Mouse (Mus musculus): ENCODE measurements around the gene Fbxw8. TPM values are rescaled to one million over a fixed set of nuclear protein-coding genes. Genes with fewer than 3 reads are reported as not detected.

The Fbxw8 gene
- polyA plus RNA-seq, 1 experiment from 2014 or later, result 30.1 TPM

DNA sequence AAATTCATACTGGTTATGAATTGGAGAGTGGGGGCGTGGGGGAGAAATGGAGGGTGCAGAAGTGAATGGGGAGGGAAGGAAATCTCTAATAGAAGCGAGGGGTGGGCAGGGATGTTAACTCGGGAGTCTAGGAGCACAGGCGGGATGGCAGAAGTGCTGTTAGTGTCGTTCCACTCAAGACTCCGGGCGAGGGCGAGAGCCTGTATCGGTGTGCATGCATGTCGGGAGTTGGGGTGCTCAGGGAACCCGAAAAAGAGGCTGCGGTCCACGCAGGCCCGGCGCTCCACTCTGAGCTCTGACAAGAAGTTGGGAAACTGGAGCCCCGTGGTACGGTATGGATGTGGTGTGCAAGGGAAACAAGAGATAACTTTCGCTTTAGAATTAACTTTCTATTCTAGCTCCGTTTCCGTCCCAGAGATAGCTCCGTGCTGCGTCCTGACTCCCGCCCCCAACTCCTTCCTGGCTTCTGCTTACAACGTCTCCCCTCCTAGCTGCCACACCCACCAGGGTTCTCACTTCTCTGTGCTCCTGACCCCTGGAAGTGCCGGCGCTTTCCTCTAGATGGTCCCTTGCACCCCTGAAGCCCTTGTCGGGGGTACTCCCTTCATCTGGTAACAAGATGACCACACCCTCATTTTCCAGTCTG is 16.9 kb upstream of the Fbxw8 start:
- Histone ChIP-seq H3K9ac (no peak overlapping the region), H3K36me3 (no peaks in the 10 kb centered on the region), H3K4me1 (peaks cover 34% of the 10 kb centered on the region), H3K4me3 (peak overlapping the region; percentile 38), H3K27ac (no peak overlapping the region), H3K4me2 (replicated peaks) (peak overlapping the region; percentile 63), H3K9me3 (0 out of 2 replicates have a peak, but pooled peaks cover 4% of the 10 kb centered on the region), H3K27me3 (peaks cover 92% of the 10 kb centered on the region)
- ATAC-seq (ENCODE audit: low FRiP score, low read depth), result no peak
- 1% methylated on average over 27 of the region's 27 CpGs for WGBS

- under 1% methylated on average over 35 of the region's 36 CpGs for WGBS
- Histone ChIP-seq H3K9ac (no peak overlapping the region), H3K9me3 (0 out of 2 replicates have a peak, but pooled peaks cover 4% of the 10 kb centered on the region)
Observed at GRCm38 (mm10) chr5:118171665-118172064, 16.4 kb upstream of the Fbxw8 start.

DNA sequence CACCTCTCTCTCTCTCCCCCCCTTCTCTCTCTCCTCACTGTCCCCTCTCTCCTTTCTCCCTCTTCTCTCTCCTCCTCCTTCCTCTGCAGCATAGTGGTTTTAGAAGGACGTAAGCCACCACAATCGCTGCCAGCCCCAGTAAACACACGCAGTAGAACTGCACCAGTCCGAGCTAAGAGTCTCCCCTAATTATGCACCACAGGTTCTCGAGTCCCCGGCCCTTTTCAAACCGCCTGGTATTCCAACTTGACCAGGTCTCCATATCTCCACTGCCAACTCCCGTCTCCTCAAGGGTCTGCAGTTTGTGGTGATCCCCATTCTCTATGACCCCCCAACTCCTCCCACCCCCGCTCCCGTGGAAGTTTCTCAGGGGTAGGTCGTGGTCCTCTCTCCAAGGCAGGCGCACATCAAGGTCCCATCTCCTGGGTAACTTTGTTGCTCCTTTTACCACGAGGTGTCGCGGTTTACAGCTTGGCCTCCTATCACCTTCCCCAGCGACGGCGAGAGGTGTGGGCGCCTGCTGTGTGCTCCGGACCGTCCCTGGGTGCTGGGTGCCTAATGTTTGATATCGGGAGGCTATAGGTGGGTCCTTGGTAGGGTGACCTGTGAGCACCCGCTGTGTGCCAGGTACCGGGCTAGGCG is 15.7 kb upstream of the Fbxw8 start:
- peak overlapping the region; percentile 38 for H3K4me3 ChIP-seq

More at GRCm38 (mm10) chr5:118171665-118172064, 16.4 kb upstream of the Fbxw8 start:
- Histone ChIP-seq H3K4me3 (peak overlapping the region; percentile 38), H3K4me2 (replicated peaks) (peak overlapping the region; percentile 63), H3K36me3 (no peaks in the 10 kb centered on the region), H3K4me1 (peaks cover 34% of the 10 kb centered on the region), H3K27me3 (peaks cover 93% of the 10 kb centered on the region), H3K27ac (no peak overlapping the region)
- no peak for ATAC-seq (ENCODE audit: low FRiP score, low read depth)

DNA sequence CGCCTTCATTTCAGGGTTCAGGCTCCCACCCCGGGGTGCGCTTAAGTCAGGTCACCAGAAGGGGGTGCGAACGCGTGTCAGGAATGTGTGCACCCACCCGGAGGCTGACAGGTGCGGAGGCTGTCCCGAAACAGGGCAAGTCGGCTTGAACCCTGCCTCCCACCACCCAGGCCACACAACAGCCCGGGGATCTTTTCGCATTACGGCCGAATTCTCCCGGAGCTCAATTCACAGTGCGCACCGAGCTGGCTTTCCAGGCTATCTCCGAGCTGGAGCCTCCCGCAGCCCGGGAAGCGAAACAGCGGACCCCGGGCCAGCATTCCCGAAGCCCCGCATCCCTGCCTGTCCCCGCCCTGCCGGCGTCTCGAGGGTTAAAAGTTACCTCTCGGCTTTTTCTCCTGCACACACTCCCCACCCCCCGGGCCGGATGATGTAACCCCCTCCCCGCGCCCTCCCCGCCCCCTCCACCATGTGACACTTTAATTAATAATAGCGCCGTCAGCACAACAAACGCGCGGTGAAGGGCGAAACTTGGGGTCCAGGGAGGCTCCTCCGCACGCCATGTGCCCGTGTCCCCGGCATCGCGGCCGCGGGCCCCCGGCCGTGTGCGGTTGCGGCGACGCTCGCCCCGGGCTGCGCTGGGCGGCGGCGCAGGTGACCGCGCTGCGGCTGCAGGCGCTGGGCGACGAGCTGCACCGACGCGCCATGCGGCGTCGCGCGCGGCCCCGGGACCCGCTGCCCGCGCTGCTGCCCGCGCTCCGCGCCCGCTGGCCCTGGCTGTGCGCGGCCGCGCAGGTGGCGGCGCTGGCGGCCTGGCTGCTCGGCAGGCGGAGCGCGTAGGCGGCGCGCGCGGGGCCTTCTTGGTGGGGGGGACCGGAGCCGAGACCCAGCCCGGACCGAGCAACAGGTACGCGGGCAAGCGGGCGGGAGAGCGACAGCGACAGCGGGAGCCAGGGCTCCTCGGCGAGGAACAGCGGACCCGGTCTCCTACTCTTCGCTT is 14.3 kb upstream of the Fbxw8 start:
- Histone ChIP-seq H3K9ac (peak overlapping the region; percentile 65), H3K9me3 (no peaks in the 10 kb centered on the region), H3K4me2 (replicated peaks) (peak overlapping the region; percentile 99), H3K27me3 (peaks cover 98% of the 10 kb centered on the region), H3K4me1 (peaks cover 30% of the 10 kb centered on the region), H3K27ac (no peak overlapping the region), H3K36me3 (no peaks in the 10 kb centered on the region), H3K4me3 (peak overlapping the region; percentile 56)
- under 1% methylated on average over 108 of the region's 117 CpGs for WGBS
- ATAC-seq (ENCODE audit: low FRiP score, low read depth), result peak; percentile 54; the same call in 1 of the 2 replicates

More for the DNA sequence above, 15.7 kb upstream of the Fbxw8 start:
- no peaks in the 10 kb centered on the region for H3K36me3 ChIP-seq
- under 1% methylated on average over 25 of the region's 25 CpGs for WGBS
- H3K9ac ChIP-seq, result no peak overlapping the region
- H3K9me3 ChIP-seq, result 0 out of 2 replicates have a peak, but pooled peaks cover 4% of the 10 kb centered on the region
- no peak overlapping the region for H3K27ac ChIP-seq
- ATAC-seq (ENCODE audit: low FRiP score, low read depth), result no peak
- H3K4me2 ChIP-seq (replicated peaks), result peak overlapping the region; percentile 63
- H3K4me1 ChIP-seq, result peaks cover 34% of the 10 kb centered on the region
- peaks cover 97% of the 10 kb centered on the region for H3K27me3 ChIP-seq

- H3K27me3 ChIP-seq, result peaks cover 94% of the 10 kb centered on the region
- H3K9me3 ChIP-seq, result no peaks in the 10 kb centered on the region
- no peaks in the 10 kb centered on the region for H3K36me3 ChIP-seq
- no peak overlapping the region for H3K27ac ChIP-seq
- H3K4me1 ChIP-seq, result peaks cover 25% of the 10 kb centered on the region
- H3K9ac ChIP-seq, result no peak overlapping the region
- ATAC-seq (ENCODE audit: low FRiP score, low read depth), result no peak
- H3K4me3 ChIP-seq, result no peak overlapping the region
- no peak overlapping the region for H3K4me2 ChIP-seq (replicated peaks)
- 58% methylated on average over 8 of the region's 8 CpGs for WGBS
Observed at GRCm38 (mm10) chr5:118167561-118167995, 12.3 kb upstream of the Fbxw8 start.

- H3K4me1 ChIP-seq, result peaks cover 7% of the 10 kb centered on the region
- H3K36me3 ChIP-seq, result no peaks in the 10 kb centered on the region
- no peaks in the 10 kb centered on the region for H3K9me3 ChIP-seq
- ATAC-seq (ENCODE audit: low FRiP score, low read depth), result no peak
- H3K27me3 ChIP-seq, result peaks cover 94% of the 10 kb centered on the region
- no peak overlapping the region for H3K27ac ChIP-seq
- H3K9ac ChIP-seq, result no peak overlapping the region
- H3K4me2 ChIP-seq (replicated peaks), result no peak overlapping the region
- no peak overlapping the region for H3K4me3 ChIP-seq
Observed at GRCm38 (mm10) chr5:118165462-118165861, 10.2 kb upstream of the Fbxw8 start.

DNA sequence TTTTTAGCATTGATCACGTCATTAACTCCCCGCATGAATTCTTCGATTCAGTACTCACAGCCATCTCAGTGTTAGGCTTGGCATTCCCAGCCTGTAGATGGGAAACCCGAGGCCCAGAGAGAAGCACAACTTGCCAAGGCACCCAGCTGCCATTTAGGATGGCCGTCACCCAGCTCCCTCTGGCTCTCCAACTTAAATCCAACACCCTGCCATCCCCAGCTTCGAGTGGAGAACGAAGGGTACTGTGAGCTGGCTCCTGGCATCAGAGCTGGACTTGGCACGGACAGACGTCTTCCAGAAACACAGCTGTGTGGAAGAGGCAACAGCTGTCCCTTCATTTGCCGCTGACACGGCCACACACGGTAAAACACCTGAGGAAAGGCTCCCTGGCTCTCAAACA is 9.3 kb upstream of the Fbxw8 start, which contains the start of gene Hrk:
Hrk (plus strand) TSS at position 68 of the 400 bp plus-strand sequence.
- WGBS, result 73% methylated on average over 12 of the region's 12 CpGs
- Histone ChIP-seq H3K27me3 (peaks cover 94% of the 10 kb centered on the region), H3K4me2 (replicated peaks) (no peak within 1 kb of the TSS), H3K4me3 (no peak within 1 kb of the TSS), H3K4me1 (peaks cover 6% of the 10 kb centered on the region; the same call in 1 of the 2 replicates), H3K36me3 (no peaks in the 10 kb centered on the region), H3K9me3 (no peaks in the 10 kb centered on the region), H3K27ac (no peak within 1 kb of the TSS), H3K9ac (no peak within 1 kb of the TSS)
- ATAC-seq (ENCODE audit: low FRiP score, low read depth), result no peak

DNA sequence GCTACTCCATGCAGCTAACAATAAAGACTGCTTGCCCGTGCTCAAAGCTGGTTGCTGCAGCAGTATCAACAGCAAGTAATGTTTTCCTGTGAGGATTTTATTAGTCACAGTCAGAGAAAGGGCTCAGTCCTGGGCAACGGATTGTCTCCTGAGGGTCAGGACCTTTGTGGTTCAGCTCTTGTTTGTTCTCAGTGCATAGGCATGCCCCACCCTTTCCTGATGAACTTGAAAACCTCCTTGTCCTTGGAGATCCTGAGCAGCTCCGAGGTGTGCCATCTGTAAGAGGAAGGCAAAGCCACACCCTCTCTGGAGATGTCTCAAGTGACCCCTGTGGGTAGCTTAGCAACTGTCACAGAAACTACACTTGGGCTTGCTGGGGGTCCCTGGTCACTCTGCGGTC is 5.4 kb upstream of the Fbxw8 start:
- peaks cover 61% of the 10 kb centered on the region for H3K27me3 ChIP-seq
- WGBS, result 49% methylated on average over 4 of the region's 4 CpGs
- no peak overlapping the region for H3K4me3 ChIP-seq
- H3K9ac ChIP-seq, result no peak overlapping the region
- H3K9me3 ChIP-seq, result no peaks in the 10 kb centered on the region
- H3K4me2 ChIP-seq (replicated peaks), result no peak overlapping the region
- ATAC-seq (ENCODE audit: low FRiP score, low read depth), result no peak
- no peak overlapping the region for H3K27ac ChIP-seq
- H3K36me3 ChIP-seq, result no peaks in the 10 kb centered on the region
- no peaks in the 10 kb centered on the region for H3K4me1 ChIP-seq

DNA sequence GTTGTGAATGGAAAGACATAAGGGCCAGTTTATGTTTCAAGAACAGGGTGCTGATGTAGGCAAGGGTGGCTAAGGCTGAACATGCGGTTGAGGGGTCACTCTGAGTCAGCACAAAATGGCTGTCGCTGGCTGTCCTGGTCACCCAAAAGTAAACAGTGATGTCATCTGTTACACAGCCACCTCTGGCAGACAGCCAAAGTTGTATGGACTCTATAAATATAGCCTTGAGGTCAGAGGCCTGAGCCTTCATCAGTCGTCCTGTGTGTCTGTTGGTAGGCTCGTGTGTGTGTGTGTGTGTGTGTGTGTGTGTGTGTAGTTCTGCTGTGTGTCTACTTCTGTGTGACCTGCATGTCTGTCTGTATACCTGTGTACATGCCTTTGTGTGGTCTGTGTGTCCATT is 1.7 kb upstream of the Fbxw8 start:
- no peak overlapping the region for H3K9ac ChIP-seq
- H3K4me1 ChIP-seq, result peaks cover 17% of the 10 kb centered on the region
- no peak for ATAC-seq (ENCODE audit: low FRiP score, low read depth)
- H3K9me3 ChIP-seq, result no peaks in the 10 kb centered on the region
- H3K27ac ChIP-seq, result no peak overlapping the region
- peaks cover 15% of the 10 kb centered on the region for H3K36me3 ChIP-seq
- no peak overlapping the region for H3K4me3 ChIP-seq
- 55% methylated on average over 4 of the region's 4 CpGs for WGBS
- no peak overlapping the region for H3K4me2 ChIP-seq (replicated peaks)
- H3K27me3 ChIP-seq, result peaks cover 28% of the 10 kb centered on the region

DNA sequence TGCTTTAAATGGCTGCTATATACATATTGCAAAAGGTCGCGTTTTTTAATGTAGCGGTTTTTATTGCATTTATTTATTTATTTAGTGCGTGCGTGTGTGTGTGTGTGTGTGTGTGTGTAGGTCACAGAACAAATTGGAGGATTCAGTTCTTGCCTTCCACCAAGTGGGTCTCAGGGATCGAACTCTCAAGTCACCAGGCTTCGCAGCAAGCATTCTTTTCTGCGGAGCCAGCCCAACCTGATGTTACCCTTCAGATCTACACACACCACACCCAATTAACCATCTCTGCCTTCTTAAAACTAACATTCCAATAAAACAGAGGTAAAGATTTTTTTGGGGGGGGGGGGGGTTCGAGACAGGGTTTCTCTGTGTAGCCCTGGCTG is 292 bp upstream of the Fbxw8 start:
- H3K36me3 ChIP-seq, result peaks cover 28% of the 10 kb centered on the region
- no peaks in the 10 kb centered on the region for H3K9me3 ChIP-seq
- peaks cover 14% of the 10 kb centered on the region for H3K27me3 ChIP-seq
- H3K4me3 ChIP-seq, result peak overlapping the region; percentile 97
- 24% methylated on average over 9 of the region's 9 CpGs for WGBS
- H3K4me1 ChIP-seq, result peaks cover 17% of the 10 kb centered on the region
- H3K4me2 ChIP-seq (replicated peaks), result peak overlapping the region; percentile 81
- H3K9ac ChIP-seq, result peak overlapping the region; percentile 95
- no peak overlapping the region for H3K27ac ChIP-seq
- no peak; the same call in 1 of the 2 replicates for ATAC-seq (ENCODE audit: low FRiP score, low read depth)

GRCm38 (mm10) chr5:118149711-118150110 is 5.6 kb downstream of the Fbxw8 start:
- no peaks in the 10 kb centered on the region for H3K9me3 ChIP-seq
- no peak overlapping the region for H3K4me3 ChIP-seq
- H3K9ac ChIP-seq, result no peak overlapping the region
- no peak overlapping the region for H3K4me2 ChIP-seq (replicated peaks)
- no peak overlapping the region for H3K27ac ChIP-seq
- peaks cover 39% of the 10 kb centered on the region for H3K4me1 ChIP-seq
- peaks cover 47% of the 10 kb centered on the region for H3K36me3 ChIP-seq
- WGBS, result 76% methylated on average over 3 of the region's 3 CpGs
- ATAC-seq (ENCODE audit: low FRiP score, low read depth), result peak; percentile 66; the same call in 1 of the 2 replicates
- H3K27me3 ChIP-seq, result no peaks in the 10 kb centered on the region
